Mouse (Mus musculus) T-helper 17 cell (primary cell): ENCODE measurements around the gene Aco2.

ENCODE experiments used
- in situ Hi-C, 2 experiments: fragments of 300-600 bp; cut with MboI, MseI; formaldehyde crosslinking; loops; 1 replicate in 1 of 2; 2 replicates in 1 of 2; pipeline ENCODE4 v1.15.1; 2025; ENCODE audit warnings: high pct_unique_total_duplicates in 2 of 2

Aco2 gene

DNA sequence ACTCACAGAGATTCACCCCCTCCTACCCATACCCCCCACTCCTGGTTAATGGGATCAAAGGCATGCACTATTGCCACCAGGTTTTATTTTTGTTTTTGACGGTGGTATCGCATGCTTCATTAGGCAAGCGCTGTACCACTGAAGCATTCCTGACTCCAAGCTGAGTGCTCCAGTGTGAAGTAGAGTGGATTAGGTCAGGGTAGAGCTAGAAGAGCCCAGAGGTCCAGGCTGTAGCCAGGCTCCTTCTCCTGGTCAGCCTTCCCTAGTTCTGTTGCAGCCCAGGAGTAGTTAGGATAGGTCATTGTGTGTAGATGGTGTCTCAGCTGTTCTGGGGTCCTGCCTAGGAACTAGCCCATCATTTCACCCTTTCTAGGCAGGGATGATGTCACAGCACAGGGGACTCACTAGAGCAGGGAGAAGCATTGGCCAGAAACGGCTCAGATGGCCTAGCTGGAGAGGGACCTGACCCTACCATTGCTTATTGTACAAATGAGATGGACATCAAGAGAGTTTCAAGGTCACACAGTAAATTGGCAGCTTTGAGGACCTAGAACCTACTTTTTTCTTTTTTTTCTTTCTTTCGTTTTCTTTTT is 27.0 kb upstream of the Aco2 start:
- in situ Hi-C loops = loop anchor here in 1 of 2 experiments (10.0 kb wide), 1 partner anchor 1580 kb away; the partner anchor contains the start of gene Rps19bp1

DNA sequence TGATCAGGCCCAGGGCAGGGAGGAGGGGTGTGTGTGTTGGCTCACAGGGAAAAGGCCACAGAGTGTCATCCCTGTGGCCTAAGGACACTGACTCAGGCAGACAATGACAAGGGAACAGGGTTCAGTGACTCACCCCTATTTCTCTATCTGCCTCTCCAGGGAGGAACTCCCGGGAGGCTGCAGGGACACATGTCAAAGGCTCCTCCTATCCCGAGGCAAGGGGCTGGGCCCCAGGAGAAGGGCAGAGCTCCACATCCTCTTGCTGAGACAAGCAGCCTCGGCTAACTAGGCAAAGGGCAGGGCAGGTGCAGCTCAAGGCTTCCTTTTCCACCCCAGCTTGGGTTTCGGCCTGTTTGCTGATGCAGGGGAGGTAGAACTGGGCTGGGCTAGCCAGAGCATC is 26.4 kb upstream of the Aco2 start:
- in situ Hi-C loops = loop anchor here in 1 of 2 experiments (10.0 kb wide), 1 partner anchor 1581 kb away; the partner anchor contains the start of gene Rps19bp1

- in situ Hi-C loops = loop anchor here in 1 of 2 experiments (10.0 kb wide), 1 partner anchor 1582 kb away; the partner anchor contains the start of gene Rps19bp1
Observed at GRCm38 (mm10) chr15:81846755-81847154, 25.4 kb upstream of the Aco2 start.

DNA sequence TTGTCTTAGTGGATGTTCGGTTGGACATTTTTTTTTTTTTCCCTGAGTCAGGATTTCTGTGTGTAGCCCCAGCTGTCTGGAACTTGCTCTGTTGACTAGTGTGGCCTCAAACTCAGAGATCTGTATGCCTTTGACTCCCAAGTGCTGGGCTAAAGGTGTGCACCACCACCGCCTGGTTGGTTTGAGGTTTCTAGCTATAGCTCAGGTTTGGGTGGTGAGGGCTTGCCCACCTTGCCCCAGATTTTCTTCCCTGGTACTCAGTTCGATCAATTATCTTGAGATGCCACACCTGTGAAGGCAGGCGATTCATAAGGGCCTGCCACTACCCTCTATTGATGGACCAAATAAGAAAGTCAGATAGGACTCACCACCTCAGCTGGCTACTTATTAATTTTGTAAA is 24.9 kb upstream of the Aco2 start:
- in situ Hi-C loops = loop anchor here in 1 of 2 experiments (10.0 kb wide), 1 partner anchor 1582 kb away; the partner anchor contains the start of gene Rps19bp1

DNA sequence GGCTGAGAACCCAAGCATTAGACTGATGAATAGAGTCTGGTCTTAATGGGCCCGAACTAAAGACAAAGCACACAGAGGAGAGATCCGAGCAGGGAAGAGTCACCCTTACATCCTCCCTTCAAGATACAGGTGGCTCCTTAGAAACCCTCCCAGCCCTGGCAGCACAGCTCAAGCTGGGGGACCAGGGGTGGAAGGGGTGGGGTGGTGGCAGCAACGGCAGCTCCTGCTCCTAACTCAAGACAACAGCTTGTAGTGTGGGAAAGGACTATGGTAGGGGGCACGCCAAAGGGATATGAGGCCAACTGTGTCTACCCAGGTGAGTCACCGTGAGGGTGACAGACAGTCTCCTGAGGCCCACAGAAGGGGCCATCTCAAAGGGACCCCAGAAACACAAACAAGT is 24.2 kb upstream of the Aco2 start:
- in situ Hi-C loops = loop anchor here in 1 of 2 experiments (10.0 kb wide), 1 partner anchor 1583 kb away; the partner anchor contains the start of gene Rps19bp1

- in situ Hi-C loops = loop anchor here in 1 of 2 experiments (10.0 kb wide), 1 partner anchor 1584 kb away; the partner anchor contains the start of gene Rps19bp1
Observed at GRCm38 (mm10) chr15:81848301-81848700, 23.8 kb upstream of the Aco2 start.

DNA sequence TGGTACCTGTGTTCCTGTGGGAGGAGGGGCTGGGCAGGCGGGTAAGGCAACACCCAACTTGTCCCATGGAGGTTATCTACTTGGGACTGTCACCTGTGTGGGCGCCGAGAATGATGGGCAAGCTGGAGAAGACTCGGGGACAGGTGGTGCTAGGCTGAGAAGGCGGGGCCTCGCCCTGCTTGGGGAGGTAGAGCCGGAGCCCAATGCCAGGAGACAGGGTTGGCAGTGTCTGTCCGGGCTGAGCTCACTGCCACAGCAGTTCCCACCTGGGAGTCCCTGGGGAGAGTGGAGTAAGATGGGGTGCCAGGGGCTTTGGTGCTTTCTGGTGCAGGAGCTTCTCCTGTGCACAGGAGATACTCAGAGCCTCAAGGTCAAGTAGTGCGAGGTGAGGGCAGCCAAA is 23.0 kb upstream of the Aco2 start:
- in situ Hi-C loops = loop anchor here in 1 of 2 experiments (10.0 kb wide), 1 partner anchor 1584 kb away; the partner anchor contains the start of gene Rps19bp1

GRCm38 (mm10) chr15:81850718-81851117 is 21.4 kb upstream of the Aco2 start:
- in situ Hi-C loops = loop anchor here (10.0 to 25.0 kb wide), 3 partner anchors 284 to 1262 kb away; partner anchors contain the start of genes Rrp7a (in 1 of the 2) and Srebf2 (in 1 of the 2)

GRCm38 (mm10) chr15:81851375-81851774 is 20.7 kb upstream of the Aco2 start:
- in situ Hi-C loops = loop anchor here (10.0 to 25.0 kb wide), 3 partner anchors 283 to 1261 kb away; partner anchors contain the start of genes Rrp7a (in 1 of the 2) and Srebf2 (in 1 of the 2)

DNA sequence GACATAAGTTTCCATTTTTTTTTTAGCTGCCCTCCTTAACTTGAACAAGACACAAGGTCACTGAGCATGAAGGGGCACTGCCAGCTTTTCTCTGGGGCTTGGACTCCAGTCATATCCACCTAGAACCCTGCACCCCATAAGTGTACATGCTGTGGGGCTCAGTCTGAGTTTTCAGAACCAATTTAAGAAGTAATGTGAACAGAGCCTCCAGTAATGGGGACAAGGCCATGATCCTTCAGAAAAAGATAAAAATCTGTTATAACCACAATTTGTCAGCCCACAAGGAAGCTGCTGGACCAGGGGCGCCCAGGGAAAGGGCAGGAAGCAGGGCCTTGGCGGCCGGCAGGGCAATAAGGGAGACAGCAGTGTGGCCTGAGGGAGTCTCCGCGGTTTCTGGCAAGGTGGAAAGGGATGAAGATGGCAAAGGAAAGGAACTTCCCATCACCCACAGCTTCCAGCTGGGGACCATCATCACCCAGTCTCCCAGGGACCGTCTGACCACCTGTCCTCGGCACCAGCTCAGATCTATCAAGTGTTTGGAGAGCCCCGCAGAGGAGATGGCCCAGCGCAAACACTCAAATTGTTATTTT is 19.6 kb upstream of the Aco2 start:
- in situ Hi-C loops = loop anchor here (10.0 to 25.0 kb wide), 3 partner anchors 282 to 1260 kb away; partner anchors contain the start of genes Rrp7a (in 1 of the 2) and Srebf2 (in 1 of the 2)

- in situ Hi-C loops = loop anchor here (10.0 to 25.0 kb wide), 3 partner anchors 282 to 1259 kb away; partner anchors contain the start of genes Rrp7a (in 1 of the 2) and Srebf2 (in 1 of the 2)
Observed at GRCm38 (mm10) chr15:81853081-81853480, 19.0 kb upstream of the Aco2 start.

DNA sequence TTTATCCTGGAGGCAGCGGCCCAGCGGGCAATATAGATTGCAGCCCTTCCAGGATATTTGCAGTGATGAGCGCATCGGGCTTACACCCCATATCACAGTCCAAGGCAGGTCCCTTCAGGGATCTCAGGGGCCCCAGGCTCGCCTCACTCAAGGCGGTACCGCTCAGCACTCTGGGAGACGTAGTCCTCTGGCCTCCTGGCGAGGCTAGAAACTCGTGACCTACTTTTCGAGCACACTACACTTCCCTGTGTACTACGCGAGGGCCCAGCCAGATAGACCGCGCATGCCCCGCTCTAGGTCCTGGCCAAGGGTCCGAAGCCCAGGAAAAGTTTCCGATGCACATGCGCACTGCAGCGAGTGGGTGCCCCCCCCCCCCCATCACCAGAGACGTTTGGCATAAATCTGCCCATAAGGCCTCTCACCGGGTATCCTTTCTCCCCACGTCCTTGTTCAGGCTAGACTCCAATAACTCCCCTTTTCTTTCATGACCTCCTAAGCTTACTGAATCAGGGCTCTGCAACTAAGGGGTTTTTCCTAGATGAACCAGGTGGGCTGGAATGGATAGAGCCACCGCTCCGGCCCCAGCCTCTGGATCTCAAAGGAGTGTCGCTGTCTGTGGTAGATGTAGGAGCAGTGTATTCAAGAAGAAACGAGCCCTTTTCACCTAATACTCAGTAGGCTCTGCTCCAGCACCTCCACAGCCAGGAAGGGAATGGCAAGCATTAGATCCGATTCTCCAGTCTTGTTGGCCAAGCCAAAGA is 15.9 kb upstream of the Aco2 start:
- in situ Hi-C loops = loop anchor here (10.0 to 25.0 kb wide), 3 partner anchors 279 to 1256 kb away; partner anchors contain the start of genes Rrp7a (in 1 of the 2) and Srebf2 (in 1 of the 2)

DNA sequence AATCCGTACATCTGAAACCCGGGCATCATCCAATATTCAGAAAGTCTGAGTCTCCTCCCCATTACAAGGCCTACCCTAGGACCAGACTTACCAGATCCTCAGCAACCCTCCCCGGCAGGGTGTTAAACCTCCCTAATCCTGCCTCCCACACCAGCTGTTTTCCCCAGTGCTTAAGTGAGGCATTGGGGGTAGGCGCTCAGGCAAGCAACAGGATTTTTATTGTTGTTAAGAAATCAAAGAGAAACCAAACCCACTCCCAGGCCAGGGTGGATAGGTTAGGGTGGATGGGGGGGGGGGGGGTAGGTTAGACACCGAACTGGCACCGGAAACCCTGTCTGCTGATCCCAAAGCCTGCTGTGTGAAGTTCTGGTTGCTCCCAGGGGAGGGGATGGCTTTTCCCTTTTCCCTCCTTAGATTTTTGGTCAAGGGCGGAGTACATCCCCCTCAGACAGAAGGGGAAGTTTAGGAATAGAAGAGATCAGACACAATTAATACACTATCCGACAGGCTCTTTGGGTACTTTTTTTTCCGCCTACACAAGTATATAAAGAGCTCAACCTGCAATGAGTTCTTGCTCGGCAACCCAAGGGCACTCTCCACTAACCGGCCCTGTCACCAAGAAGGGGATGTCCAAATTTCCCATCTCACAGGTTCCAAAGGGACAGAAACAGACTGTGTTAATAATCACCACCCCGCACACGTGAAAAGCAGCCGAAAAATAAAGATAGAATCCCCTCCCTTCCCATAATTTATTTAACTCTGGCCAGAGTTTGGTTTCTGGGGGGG is 15.0 kb upstream of the Aco2 start:
- in situ Hi-C loops = loop anchor here (10.0 to 25.0 kb wide), 3 partner anchors 278 to 1255 kb away; partner anchors contain the start of genes Rrp7a (in 1 of the 2) and Srebf2 (in 1 of the 2)

- in situ Hi-C loops = loop anchor here (10.0 to 25.0 kb wide), 3 partner anchors 277 to 1255 kb away; partner anchors contain the start of genes Rrp7a (in 1 of the 2) and Srebf2 (in 1 of the 2)
Observed at GRCm38 (mm10) chr15:81857724-81858116, 14.4 kb upstream of the Aco2 start.

DNA sequence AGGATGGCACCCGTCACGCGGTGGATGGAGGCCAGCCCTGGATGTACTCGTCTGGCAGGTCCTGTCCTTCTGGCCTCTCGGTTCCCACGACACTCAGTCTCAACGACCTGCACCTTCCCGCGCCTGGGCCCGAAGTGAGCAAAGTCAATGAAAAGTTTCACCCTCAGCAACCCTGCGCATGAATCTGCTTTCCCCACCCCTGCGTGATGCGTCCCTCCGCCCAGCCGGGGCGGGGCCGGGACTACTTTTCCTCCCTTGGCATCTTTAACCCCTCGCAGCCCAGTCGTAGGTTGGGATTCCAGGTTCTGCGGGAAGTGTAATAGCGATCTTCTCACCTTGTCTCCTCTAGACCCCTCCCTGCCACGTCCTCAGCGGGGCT is 14.0 kb upstream of the Aco2 start:
- in situ Hi-C loops = loop anchor here (10.0 to 25.0 kb wide), 3 partner anchors 277 to 1254 kb away; partner anchors contain the start of genes Rrp7a (in 1 of the 2) and Srebf2 (in 1 of the 2)

DNA sequence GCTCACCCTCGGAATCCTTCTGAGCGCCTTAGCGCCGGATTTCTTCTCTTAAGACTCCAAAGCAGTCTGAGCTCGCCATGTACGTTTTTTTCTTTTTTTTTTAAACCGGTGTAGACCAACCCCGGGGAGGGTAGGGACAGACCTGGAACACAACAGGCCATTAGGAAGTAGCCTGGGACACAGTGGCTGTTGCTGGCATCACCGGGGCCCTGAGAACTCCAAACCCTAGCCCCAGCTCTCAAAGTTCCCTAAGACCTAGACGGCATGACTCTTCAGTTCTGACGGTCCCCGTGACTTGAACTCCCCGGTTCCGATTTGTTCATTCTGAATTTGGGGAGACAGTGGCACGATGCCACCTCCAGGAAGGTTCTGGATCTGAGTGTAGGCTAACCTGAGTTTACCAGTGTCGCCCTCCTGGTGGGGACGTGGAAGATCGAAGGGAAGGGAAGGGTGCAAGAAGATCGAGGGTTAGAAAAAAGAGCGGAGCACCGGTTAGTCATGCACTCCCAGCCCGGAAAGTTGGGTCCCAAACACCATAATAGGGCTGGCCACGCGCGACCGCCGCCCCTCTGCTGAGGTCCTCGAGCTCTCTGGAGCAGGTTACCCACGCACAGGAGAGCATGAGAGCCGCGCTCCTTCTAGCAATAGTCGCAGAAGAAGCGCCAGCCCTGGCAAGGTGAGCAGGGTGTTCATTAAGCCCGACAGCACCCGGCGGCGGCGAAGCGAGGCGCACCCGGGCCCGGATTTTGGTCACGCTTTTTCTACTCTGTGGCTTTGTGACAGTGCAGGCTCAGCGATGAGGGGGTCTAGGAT is 13.4 kb upstream of the Aco2 start, which contains the start of gene Tob2:
Gene Tob2 (minus strand): TSS at position 280 of the 813 bp plus-strand sequence.
- in situ Hi-C loops = loop anchor here (10.0 to 25.0 kb wide), 3 partner anchors 276 to 1254 kb away; partner anchors contain the start of genes Rrp7a (in 1 of the 2) and Srebf2 (in 1 of the 2)

DNA sequence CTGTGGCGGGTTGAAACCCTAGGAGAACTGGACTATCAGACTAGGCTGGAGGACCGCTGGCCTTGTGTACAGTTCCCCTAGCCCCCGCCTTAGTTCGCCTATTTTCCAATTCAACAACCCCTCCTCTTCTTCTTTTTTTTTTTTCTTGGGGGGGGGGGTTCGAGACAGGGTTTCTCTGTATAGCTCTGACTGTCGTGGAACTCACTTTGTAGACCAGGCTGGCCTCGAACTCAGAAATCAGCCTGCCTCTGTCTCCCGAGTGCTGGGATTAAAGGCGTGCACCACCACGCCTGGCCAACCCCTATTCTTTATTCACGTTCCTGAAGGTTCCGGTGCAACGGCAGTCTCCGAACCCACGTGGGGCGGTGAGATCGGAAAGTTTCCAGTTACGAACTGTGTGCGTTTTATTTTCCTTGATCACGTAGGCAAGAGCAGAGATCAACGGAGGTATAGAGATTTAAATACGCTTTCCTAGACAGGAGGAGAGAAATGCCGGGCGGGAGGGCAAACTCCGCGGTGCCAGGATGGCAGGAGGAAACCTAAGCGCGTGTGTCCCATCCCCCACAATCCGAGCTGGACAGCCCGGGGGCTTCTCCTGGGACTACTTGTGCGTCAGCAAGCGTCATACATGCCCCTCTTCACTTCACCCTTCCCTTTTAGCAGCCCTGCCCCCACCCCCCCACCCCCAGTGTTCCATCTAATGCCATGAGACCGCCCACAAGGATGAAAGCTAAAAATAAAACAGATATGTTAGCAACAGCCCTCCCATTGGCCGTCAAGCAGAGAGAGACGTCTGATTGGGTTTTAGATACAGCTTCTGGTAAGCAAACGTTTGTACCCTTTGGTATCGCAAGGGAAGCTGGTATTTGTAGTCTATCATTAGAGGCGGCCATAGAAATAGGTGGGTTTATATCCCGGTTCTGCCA is 12.5 kb upstream of the Aco2 start:
- in situ Hi-C loops = loop anchor here (10.0 to 25.0 kb wide), 3 partner anchors 275 to 1253 kb away; partner anchors contain the start of genes Rrp7a (in 1 of the 2) and Srebf2 (in 1 of the 2)
